Mouse (Mus musculus) yolk sac, embryonic 10.5 days (tissue): Measurements from ENCODE around the gene Celf2.

ENCODE experiments used
- DNase-seq: peaks from one replicate; pipeline ENCODE4 v3.0.0-alpha.2; 2017; ENCODE audit warnings: low spot score

The Celf2 gene

DNA sequence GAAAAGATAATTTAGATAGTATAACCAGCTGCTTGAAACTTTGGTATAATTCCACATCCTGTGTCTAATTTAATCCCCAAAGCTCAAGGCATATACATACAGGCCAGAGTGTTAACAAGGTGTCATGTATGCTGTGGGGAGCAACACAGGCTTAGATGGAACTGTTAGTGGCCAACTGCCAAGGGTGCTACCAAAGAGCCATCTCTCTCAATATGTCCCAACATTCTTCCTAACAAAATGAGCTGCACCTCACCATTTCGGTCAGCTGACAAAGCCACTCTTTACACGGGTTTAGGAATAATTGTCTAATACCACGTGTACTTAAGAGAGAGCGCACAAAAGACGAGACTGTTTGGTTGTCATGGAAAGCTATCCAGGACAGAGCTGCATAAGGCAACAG is 782.0 kb downstream of the Celf2 start:
- no peak for DNase-seq

GRCm38 (mm10) chr2:6726071-6726470 is 783.3 kb downstream of the Celf2 start:
- no peak for DNase-seq

DNA sequence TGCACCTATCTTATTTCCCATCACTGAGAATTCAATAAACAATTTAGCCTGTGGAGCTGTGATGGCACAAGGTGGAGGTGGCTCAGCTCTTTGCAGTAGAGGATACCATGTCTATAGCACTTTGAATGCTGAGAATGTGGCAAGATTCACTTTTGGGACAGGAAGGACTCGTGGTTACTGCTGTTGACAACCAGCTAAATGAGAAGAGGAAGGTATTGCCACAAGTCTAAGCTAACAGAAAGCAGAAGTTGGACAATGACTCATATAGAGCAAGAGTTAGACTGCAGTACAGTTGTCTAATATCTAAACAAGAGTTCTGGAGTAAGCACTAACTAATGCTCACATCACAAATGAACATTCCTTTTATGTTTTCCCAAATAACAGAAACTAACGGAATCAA is 785.8 kb downstream of the Celf2 start:
- no peak for DNase-seq

DNA sequence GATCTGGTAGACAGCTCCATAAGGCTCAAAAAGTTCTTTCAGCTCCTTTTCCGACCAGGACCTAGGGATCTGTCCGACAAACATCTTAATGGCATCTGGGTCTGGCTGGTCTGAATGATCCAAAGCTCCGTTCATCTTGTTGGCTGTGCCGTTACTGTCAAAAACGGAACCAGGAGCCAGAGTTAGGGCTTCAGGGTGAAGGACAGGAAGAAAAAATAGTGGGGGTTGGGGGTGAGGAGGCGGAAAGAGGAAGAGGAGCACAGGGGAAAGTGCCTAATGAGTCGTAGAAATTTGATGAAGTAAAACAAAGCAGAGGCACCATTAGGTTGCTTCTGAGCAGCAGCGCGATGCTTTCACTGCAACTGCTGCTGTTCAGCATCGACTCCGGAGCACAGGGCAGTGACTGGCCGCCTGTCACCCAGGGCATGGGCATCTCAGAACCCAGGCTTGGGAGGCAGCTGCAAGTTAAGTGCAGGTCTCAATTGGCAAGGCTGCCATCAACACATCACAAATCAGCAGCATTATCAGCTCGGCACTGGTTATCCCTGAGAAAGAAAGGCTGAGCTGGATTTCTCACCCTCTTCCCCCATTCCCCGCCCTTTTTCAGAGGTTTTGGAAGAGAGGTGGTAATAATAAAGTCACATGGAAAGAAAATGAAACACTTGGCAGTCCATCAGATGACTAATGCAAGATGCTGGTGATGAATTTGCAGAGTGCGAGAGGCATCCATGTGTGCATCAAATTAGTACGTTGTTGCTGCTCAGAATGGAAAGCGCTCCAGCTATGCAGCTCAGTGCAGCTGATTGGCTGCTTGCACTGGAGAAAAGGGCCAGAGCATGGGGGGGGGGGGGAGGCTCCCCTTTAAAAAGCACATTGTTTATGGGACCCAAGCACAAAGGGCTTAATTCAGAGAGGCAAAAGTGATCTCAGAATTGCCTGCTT is 787.6 kb downstream of the Celf2 start:
- peak; percentile 11 for DNase-seq

DNA sequence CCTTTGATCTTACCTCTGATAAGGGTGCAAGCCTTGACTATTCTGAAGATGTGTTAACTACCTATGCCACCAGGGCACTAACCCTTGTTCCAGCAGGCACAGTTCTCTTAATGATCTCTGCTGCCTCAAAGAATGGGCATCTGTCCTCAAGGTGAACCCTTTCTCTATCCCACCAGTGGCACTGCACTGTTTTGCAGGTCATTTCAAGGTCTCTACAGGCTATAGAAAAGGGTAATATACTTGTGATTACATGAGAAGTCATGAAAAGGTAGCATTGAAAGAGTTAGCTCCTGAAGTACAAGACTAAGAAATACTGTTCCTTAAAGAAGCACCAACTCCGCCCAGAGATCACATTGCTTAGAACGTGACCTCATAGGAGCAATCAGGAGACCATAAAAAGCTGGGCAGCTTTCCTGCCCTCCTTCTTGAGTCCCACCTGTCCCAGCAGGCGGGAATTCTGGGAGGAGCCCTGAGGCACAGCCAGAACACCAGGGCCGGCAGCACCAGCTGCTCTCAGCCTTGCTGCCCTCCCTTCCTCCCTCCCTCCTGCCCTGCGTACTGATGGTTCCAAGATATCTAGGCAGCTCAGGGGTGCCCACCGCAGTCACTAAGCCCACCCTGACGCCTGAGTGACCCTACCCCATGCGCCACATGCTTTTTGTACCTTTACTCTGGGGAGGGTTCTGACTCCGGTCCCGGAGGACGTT is 788.5 kb downstream of the Celf2 start:
- DNase-seq = no peak

DNA sequence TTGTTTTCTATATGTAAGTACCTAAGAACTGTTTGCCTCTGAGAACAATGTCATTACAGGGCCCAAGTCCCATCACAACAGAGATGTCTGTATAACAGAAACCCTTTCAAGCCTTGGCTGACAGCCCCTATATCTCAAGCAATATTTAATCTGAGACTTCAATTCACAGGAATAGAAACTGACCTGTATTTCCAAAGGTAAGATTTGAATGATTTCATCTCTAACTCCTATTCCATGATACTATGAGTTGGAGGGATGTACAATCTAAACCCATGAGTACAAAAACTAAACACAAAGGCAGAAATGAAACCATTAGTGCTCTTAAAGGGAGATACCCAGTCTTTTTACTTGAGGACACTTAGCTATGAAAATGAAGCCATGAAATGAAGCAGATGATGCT is 790.5 kb downstream of the Celf2 start:
- no peak for DNase-seq

- no peak for DNase-seq
These were observed 791.4 kb downstream of the Celf2 start for GRCm38 (mm10) chr2:6717953-6718352.

DNA sequence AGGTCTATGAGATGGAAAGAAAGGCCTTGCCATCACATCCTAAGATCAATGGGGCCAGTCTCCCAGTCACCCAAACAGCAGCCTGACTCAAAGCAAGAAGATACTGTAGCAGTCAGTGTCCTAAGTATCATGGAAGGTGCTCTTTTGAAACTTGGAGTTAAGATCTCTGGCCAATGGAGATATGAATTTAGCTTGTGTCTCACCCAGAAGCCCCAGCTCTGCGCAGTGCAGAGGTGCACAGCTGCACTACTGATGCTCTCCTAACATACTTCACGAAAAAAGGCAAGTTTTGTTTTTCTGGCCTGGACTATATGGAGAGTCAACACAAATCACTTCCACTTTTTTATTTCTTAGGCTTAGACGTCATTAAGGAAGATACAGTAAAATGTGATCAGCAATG is 793.8 kb downstream of the Celf2 start:
- no peak for DNase-seq

DNA sequence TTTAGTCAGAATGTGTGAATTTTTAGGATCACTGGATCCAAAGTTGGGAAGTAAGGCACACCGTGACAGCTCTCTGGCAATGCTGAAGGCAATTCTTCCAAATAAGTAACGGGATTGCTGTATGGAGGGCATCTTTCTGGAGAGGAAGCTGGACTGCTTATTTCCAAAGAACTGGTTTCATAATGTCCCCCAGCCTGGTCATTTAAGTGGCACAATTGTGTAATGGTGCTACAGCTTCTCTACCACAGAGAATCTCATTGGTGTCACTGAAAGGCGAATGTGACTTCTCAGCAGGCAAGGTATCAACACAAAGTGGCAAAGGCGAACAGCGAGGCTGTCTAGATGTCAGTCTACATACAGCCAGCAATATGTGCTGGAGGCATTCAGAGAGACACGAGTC is 795.8 kb downstream of the Celf2 start:
- no peak for DNase-seq

DNA sequence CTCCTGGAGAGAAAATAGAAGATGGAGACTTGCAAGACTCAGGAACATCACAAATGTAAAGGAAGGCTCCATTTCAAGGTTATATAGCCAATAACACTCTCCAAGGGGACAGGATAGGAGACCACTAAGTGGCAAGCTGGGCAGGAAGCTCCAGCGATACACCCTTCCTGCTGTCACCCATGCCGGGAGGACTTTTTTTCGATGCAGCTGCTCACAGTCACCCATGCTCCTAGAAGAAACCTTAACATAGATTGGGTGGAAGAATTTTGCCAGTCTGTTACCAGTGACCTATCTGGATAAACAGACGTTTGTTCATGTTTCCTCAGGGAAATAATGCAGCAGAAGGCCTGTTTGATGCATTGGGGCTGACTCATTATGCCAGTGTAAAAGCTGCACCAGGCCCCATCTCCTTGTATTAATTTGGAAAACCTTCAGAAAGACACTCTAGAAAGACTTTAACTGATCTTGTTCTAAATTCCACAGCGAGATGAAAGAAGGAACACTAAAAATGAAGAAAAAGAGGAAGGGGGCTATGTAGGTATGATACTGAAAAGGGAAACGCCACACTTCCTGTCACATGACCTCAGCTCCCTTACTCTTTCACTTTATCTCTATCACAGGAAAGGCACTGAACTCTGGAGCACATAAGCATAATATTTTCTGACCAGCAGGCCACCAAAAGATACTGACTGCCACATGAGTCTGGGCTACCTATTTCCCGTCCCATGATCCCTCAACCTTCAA is 798.5 kb downstream of the Celf2 start:
- no peak for DNase-seq

DNA sequence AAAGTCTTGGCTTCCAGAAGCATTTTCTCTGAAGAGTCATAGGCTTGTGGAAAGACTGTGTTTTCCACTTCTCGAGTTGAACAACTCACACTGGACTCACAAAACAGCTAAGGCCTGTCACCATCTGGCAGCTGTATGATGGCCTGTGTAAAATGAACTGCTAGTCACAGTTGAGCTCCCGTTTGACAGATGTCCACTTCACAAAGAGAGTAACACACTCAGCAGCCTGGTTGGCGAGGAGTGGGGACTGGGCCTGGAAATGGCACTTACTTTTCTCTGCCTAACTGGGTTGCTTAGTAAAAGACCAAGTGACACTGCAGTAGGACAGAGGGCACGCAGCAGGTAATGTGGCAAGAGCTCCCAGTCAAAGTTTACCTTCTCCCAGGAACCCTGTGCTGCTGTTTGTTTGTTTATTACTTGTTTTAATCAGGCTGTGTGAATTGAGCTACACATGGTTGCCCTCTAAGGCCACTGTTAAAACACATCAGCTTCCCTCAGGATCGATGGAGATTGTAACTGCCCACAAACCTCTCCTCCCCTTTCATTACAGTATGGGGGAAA is 801.3 kb downstream of the Celf2 start:
- no peak for DNase-seq

- no peak for DNase-seq
These were observed 802.1 kb downstream of the Celf2 start for GRCm38 (mm10) chr2:6707276-6707675.

GRCm38 (mm10) chr2:6705929-6706739 is 803.2 kb downstream of the Celf2 start:
- DNase-seq = no peak

DNA sequence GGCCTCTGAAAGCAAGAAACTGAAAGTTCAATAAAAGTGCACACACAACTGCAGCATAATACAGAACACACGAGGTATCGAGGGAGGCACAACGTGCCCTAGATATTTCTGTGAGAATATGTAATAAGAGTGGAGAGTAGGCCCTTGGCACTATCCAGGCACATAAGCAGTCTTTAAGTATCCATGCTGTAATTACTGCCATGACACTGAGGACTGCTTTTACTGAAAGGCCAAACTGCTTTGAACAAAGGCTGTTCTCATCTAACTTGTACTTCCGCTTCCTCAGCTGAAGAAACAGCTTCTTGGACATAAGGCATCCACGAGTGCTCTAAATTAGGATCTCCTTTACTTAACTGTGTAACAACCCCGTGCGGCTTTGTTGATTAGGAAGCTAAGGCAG is 803.9 kb downstream of the Celf2 start:
- DNase-seq = no peak

DNA sequence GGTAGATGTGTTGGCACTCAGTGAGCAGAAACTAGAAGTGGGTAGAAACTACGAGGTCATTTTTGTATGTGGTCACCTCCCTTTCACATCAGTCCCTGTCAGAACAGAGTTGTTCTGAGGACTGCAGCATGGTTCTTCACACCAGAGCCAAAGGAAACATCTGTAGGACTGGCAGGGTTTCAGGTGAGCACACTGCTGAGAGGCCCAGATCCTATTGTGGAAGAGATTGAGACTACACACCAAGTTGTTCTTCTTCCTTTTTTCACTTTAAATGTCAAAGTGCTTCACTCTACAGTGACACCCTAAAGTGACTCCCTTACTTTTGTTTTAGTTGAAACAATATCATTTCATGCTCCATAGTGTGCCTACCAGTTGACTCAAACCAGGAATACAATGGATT is 804.6 kb downstream of the Celf2 start:
- DNase-seq = no peak

DNA sequence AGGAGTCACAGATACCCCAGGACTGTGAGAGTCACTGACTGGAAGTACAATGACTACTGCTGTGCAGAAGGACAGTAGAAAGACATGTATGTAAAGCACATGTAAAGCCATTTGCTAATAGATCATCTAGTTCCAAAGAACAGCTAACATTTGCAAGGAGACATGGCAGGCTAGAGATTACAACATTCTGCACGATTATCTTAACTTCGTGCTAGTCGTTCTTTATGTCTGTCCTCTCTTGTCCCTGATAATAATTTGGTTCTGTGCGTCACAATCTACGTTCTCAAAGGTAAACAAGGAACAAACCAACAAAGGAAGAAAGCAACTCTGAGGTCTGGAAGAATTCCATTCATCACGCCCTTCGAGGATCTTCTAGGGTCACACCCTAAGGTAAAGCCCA is 805.0 kb downstream of the Celf2 start:
- no peak for DNase-seq

DNA sequence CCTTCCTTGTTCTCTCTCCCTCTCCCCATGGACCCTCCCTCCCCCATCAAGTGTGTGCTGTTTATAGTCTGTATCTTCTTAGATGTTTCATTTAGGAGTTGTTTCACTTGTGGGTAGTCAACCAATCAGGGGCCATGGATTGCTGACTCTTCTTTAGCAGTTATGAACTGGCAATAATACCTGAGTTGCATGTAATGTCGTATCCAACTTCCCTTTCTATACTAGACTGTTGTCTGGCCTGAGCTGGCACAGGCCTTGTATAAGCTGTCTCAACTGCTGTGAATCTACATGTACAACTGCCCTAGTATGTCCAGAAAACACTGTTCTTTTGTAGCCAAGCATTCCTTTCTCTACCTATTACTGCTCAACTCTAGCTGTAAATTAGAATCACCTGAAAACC is 813.0 kb downstream of the Celf2 start:
- DNase-seq = no peak

GRCm38 (mm10) chr2:6695353-6695951 is 813.9 kb downstream of the Celf2 start:
- DNase-seq = no peak

GRCm38 (mm10) chr2:6689689-6690088 is 819.7 kb downstream of the Celf2 start:
- DNase-seq = no peak

- DNase-seq = no peak
These were observed 831.1 kb downstream of the Celf2 start for GRCm38 (mm10) chr2:6678231-6678630.

DNA sequence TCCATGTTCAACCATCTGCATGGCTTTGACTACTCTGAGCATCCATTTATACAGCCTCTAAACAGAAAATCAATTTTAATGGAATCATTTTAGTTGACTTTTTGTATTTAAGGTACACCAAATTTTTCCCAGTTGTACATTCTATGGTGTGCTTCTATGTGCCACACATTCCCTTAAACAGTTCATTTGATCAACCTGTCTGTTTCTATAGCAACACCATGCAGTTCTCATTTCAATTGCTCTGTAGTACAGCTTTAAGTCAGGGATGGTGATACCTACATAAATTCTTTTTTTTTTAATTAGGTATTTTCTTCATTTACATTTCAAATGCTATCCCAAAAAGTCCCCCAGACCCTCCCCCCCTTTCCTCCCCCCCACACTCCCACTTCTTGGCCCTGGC is 831.9 kb downstream of the Celf2 start:
- DNase-seq = no peak
